Mouse (Mus musculus): ENCODE data around the gene Kdm4a. TPM values are rescaled to one million over a fixed set of nuclear protein-coding genes. Genes with fewer than 3 reads are reported as not detected.

Kdm4a gene
- total and polyA plus RNA-seq, 2 experiments from 2014 or later: 34.8 to 88.8 TPM

DNA sequence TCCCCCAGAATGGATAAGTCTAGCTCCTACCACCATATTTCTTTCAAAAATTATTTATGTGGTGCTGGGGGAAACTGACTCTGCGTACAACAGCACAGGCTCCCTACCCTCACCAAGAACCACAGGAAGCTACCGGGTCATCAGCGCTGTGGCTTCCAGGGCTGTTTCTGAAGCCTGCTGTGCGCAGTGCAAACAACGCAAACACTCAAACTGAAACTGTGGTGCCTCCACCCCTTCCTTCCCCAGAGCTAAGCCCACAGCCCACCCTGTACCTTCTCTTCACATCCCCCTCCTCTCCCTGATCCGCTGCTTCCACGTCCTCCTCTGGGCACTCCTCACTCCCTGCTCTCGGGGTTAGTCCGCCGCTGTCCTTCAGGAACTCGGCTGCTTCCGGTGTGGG is 17.7 kb downstream of the Kdm4a start:
- Histone ChIP-seq H3K9ac (replicated peaks; ENCODE audit: low read length, poor library complexity, severe bottlenecking) (no peak overlapping the region), H3K36me3 (ENCODE audit: insufficient read depth, low read length) (peaks cover 81% of the 10 kb centered on the region), H3K9me3 (ENCODE audit: low read length) (no peaks in the 10 kb centered on the region), H3K27me3 (ENCODE audit: insufficient read depth, low read length) (no peaks in the 10 kb centered on the region), H3K4me3 (ENCODE audit: low read depth, low read length) (no peak overlapping the region), H3K27ac (ENCODE audit: low read depth, low read length) (no peak overlapping the region), H3K4me2 (ENCODE audit: low read depth, low read length, poor library complexity, severe bottlenecking) (no peak overlapping the region), H3K4me1 (ENCODE audit: insufficient read depth, low read length) (no peaks in the 10 kb centered on the region)
- 91% methylated on average over 12 of the region's 12 CpGs for WGBS
- ATAC-seq (ENCODE audit: low FRiP score): no peak
- no peak for TF ChIP-seq CTCF (IDR thresholded peaks at IDR 0.05)
- DNase-seq (ENCODE audit: low spot score): no peak

DNA sequence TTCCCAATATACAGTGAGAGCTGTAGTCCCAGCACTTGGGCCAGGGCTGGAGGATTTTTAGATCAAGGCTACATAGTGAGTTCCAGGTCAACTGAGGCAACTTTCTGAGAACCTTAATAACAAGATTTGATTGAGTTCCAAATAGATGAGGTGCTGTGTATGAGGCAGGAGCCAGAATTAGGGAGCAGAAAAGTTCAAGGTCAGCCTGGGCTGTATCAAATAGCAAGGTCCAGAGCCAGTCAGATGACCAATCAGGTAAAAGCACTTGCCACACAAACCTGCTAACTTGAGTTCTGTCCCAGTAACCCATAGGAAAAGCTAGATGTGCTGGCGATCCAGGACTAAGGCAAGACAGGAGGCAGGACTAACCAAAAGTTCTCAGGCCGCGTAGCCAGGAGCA is 22.2 kb downstream of the Kdm4a start:
- ATAC-seq (ENCODE audit: low FRiP score) (no peak), DNase-seq (ENCODE audit: low spot score) (no peak)
- Histone ChIP-seq H3K9ac (replicated peaks; ENCODE audit: low read length, poor library complexity, severe bottlenecking) (no peak overlapping the region), H3K4me3 (ENCODE audit: low read depth, low read length) (no peak overlapping the region), H3K4me2 (ENCODE audit: low read depth, low read length, poor library complexity, severe bottlenecking) (no peak overlapping the region), H3K36me3 (ENCODE audit: insufficient read depth, low read length) (peaks cover 90% of the 10 kb centered on the region), H3K9me3 (ENCODE audit: low read length) (no peaks in the 10 kb centered on the region), H3K4me1 (ENCODE audit: insufficient read depth, low read length) (no peaks in the 10 kb centered on the region), H3K27ac (ENCODE audit: low read depth, low read length) (no peak overlapping the region), H3K27me3 (ENCODE audit: insufficient read depth, low read length) (no peaks in the 10 kb centered on the region)
- TF ChIP-seq CTCF (IDR thresholded peaks at IDR 0.05): no peak
- WGBS: 99% methylated on average over 3 of the region's 3 CpGs

DNA sequence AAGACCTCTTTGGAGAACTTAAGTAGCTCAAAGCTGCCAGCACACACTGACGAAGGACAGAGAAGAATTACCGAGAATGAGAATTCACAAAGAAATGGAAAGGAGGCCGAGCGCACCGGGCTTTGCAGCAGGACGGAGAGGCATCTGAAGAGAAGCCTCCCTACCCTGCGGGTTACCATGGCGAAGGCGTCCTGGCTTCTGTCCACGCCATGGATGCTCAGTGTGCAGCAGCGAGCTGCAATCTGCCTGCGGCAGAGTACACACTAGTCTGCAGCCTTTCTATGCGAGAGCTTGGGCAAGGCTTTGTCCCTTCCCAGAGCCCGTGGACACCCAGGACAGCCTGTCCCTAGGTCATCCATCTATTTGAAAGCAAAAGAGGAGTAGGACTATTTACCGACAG is 23.3 kb downstream of the Kdm4a start:
- Histone ChIP-seq H3K27ac (ENCODE audit: low read depth, low read length) (no peak overlapping the region), H3K36me3 (ENCODE audit: insufficient read depth, low read length) (peaks cover 90% of the 10 kb centered on the region), H3K4me2 (ENCODE audit: low read depth, low read length, poor library complexity, severe bottlenecking) (no peak overlapping the region), H3K4me1 (ENCODE audit: insufficient read depth, low read length) (no peaks in the 10 kb centered on the region), H3K4me3 (ENCODE audit: low read depth, low read length) (no peak overlapping the region), H3K9me3 (ENCODE audit: low read length) (no peaks in the 10 kb centered on the region), H3K27me3 (ENCODE audit: insufficient read depth, low read length) (no peaks in the 10 kb centered on the region), H3K9ac (replicated peaks; ENCODE audit: low read length, poor library complexity, severe bottlenecking) (no peak overlapping the region)
- 75% methylated on average over 15 of the region's 15 CpGs for whole genome bisulfite sequencing
- ATAC-seq (ENCODE audit: low FRiP score): no peak
- TF ChIP-seq CTCF (IDR thresholded peaks at IDR 0.05): no peak
- peak; percentile 52 for DNase-seq (ENCODE audit: low spot score)

DNA sequence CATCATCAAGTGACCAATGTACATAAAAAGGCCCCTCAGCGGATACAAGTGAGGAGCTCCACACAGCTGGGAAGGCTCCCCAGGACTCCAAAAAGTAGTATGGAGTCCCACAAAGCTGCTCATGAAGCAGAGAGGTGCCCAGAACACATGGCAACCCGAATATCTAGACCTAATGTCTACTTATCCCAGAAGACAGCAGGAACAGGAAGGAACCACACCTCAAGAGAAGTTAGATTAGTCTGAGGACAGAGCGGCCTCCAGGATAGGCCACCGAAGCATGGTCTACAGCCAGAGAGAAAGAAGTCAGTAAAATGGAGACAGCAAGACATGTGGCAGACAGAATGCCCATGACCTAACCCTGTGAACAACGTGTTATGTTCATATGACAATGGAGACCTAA is 25.0 kb downstream of the Kdm4a start:
- no peak overlapping the region for H3K4me2 ChIP-seq (ENCODE audit: low read depth, low read length, poor library complexity, severe bottlenecking)
- no peak for DNase-seq (ENCODE audit: low spot score)
- ATAC-seq (ENCODE audit: low FRiP score): no peak
- H3K27me3 ChIP-seq (ENCODE audit: insufficient read depth, low read length): no peaks in the 10 kb centered on the region
- no peaks in the 10 kb centered on the region for H3K4me1 ChIP-seq (ENCODE audit: insufficient read depth, low read length)
- 97% methylated on average over 5 of the region's 5 CpGs for WGBS
- no peaks in the 10 kb centered on the region for H3K9me3 ChIP-seq (ENCODE audit: low read length)
- H3K27ac ChIP-seq (ENCODE audit: low read depth, low read length): no peak overlapping the region
- H3K36me3 ChIP-seq (ENCODE audit: insufficient read depth, low read length): peaks cover 87% of the 10 kb centered on the region
- no peak for TF ChIP-seq CTCF (IDR thresholded peaks at IDR 0.05)
- H3K4me3 ChIP-seq (ENCODE audit: low read depth, low read length): no peak overlapping the region
- H3K9ac ChIP-seq (replicated peaks; ENCODE audit: low read length, poor library complexity, severe bottlenecking): no peak overlapping the region

DNA sequence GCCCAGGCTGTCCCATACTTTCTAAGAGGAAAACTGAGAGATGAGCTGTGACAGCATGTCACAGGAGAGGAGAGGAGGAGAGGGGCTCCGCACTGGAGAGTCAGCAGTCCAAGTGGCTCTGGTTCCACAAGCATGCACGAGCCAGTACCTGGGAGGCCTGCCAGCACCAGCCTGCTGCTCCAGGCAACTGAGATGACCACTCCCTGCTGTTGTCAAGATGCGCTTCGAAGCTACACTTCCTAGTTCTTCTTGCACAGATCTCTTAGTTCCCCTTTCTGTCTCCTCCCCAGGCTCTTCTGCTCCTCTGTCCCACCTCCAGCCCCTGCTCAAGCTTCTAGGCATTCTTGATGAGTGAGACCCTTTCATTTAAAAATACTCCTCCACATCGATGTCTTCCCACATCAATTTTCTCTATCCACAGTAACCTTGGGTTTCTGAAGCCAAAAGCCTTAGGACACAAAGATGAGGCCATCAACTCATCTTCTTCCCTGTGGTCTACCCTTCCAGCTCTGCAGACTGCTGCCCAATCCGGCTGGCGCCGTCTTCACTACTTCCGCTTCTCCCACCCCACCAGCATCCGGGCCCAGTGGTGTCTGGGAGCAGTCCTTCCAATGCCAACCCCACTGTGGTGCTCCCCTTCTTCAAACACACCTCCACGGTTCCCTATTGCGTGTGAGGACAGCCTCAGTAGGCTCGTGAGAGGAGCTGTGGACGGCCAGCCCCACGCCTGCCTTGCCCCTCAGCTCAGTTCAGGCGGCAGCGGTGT is 27.6 kb downstream of the Kdm4a start:
- TF ChIP-seq CTCF (IDR thresholded peaks at IDR 0.05): no peak
- WGBS: 96% methylated on average over 17 of the region's 17 CpGs
- DNase-seq (ENCODE audit: low spot score) (peak; percentile 43), ATAC-seq (ENCODE audit: low FRiP score) (no peak)
- Histone ChIP-seq H3K9me3 (ENCODE audit: low read length) (no peaks in the 10 kb centered on the region), H3K27me3 (ENCODE audit: insufficient read depth, low read length) (no peaks in the 10 kb centered on the region), H3K4me1 (ENCODE audit: insufficient read depth, low read length) (no peaks in the 10 kb centered on the region), H3K36me3 (ENCODE audit: insufficient read depth, low read length) (peaks cover 88% of the 10 kb centered on the region), H3K9ac (replicated peaks; ENCODE audit: low read length, poor library complexity, severe bottlenecking) (no peak overlapping the region), H3K4me2 (ENCODE audit: low read depth, low read length, poor library complexity, severe bottlenecking) (no peak overlapping the region), H3K4me3 (ENCODE audit: low read depth, low read length) (no peak overlapping the region), H3K27ac (ENCODE audit: low read depth, low read length) (no peak overlapping the region)

DNA sequence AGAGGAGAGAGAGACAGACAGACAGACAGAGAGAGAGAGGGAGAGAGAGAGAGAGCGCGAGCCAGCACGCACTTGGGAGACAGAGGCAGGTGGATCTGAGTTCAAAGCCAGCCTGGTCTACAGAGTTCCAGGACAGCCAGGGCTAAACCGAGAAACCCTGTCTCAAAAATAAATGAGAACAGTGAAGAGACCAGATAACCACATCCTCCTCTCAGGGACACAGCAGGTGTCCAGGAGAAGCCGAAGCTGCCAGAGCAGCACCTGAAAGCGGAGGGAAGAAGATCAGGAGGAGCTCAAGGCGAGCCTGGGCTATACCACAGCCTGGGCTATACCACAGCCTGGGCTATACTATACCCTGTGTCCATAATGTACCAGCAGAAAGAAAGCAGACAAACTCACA is 29.0 kb downstream of the Kdm4a start:
- peaks cover 93% of the 10 kb centered on the region for H3K36me3 ChIP-seq (ENCODE audit: insufficient read depth, low read length)

More for the DNA sequence above, 29.0 kb downstream of the Kdm4a start:
- no peak overlapping the region for H3K27ac ChIP-seq (ENCODE audit: low read depth, low read length)
- no peak for TF ChIP-seq CTCF (IDR thresholded peaks at IDR 0.05)
- 94% methylated on average over 7 of the region's 7 CpGs for WGBS
- no peak overlapping the region for H3K4me3 ChIP-seq (ENCODE audit: low read depth, low read length)
- ATAC-seq (ENCODE audit: low FRiP score): no peak
- H3K9ac ChIP-seq (replicated peaks; ENCODE audit: low read length, poor library complexity, severe bottlenecking): no peak overlapping the region
- no peaks in the 10 kb centered on the region for H3K27me3 ChIP-seq (ENCODE audit: insufficient read depth, low read length)
- no peaks in the 10 kb centered on the region for H3K9me3 ChIP-seq (ENCODE audit: low read length)
- no peak overlapping the region for H3K4me2 ChIP-seq (ENCODE audit: low read depth, low read length, poor library complexity, severe bottlenecking)
- no peak for DNase-seq (ENCODE audit: low spot score)
- H3K4me1 ChIP-seq (ENCODE audit: insufficient read depth, low read length): no peaks in the 10 kb centered on the region
